Comparison of ENCODE assay signal across 24 mouse cellular contexts in genomic region chr13:60728276-60729054, GRCm38 (mm10). TPM values are rescaled to one million over a fixed set of nuclear protein-coding genes. Genes with fewer than 3 reads are reported as not detected.
A peak's percentile ranks its signal among the peaks of the same experiment; 100 is the strongest.
DNase-seq lines count a peak whose midpoint lies in the region; TF ChIP-seq lines count a peak whose summit lies in the region.
"Had no signal": no experiment of that assay in that cellular context is flagged by ENCODE, and none has a peak within 500 bp of the region (broad histone marks: within the 10 kb centered on the region; RNA-seq: fewer than 3 reads in every experiment).

No protein-coding gene starts in this region.

- H3K4me3 ChIP-seq in heart, embryonic 10.5 days = no peak overlapping the region
- no peak overlapping the region for H3K4me3 ChIP-seq in layer of hippocampus, adult 2 months
- H3K4me3 ChIP-seq: embryonic facial prominence, embryonic 10.5 days; forebrain, embryonic 13.5 days; hindbrain, embryonic 10.5 days; intestine, embryonic 15.5 days had no signal

- peak overlapping the region; percentile 22; the same call in 1 of the 2 replicates for H3K27ac ChIP-seq in heart, embryonic 10.5 days
- H3K27ac ChIP-seq in layer of hippocampus, adult 2 months = peak overlapping the region; percentile 14; the same call in 1 of the 2 replicates
- H3K27ac ChIP-seq: embryonic facial prominence, embryonic 10.5 days; forebrain, embryonic 13.5 days; hindbrain, embryonic 10.5 days; hindbrain, embryonic 14.5 days; intestine, embryonic 15.5 days had no signal

- WGBS in heart, embryonic 10.5 days = 83% methylated on average over 9 of the region's 9 CpGs

- H3K36me3 ChIP-seq in heart, embryonic 10.5 days = peaks cover 27% of the 10 kb centered on the region
- H3K36me3 ChIP-seq: G1E; intestine, embryonic 15.5 days had no signal

- no peaks in the 10 kb centered on the region for H3K9me3 ChIP-seq in heart, embryonic 10.5 days
- H3K9me3 ChIP-seq: embryonic facial prominence, embryonic 10.5 days; forebrain, embryonic 13.5 days; hindbrain, embryonic 10.5 days; intestine, embryonic 15.5 days had no signal

- TF ChIP-seq CTCF in layer of hippocampus, adult 2 months (conservative IDR thresholded peaks at IDR 0.05) = 0 out of 2 replicates have a peak, but pooled peaks have one; percentile 18

- DNase-seq in adrenal gland, adult 2 months = peak; percentile 21
- no peak for DNase-seq in adrenal gland, postnatal 10 days
- DNase-seq in heart, embryonic 10.5 days (ENCODE audit: low spot score) = no peak
- DNase-seq in heart, postnatal 14 days = no peak
- no peak for DNase-seq in layer of hippocampus, adult 2 months (ENCODE audit: low spot score in 2 of 2)
- no peak for DNase-seq in layer of hippocampus, postnatal 25 days (ENCODE audit: extremely low spot score in 1 of 2, low spot score in 1 of 2)
- peak; percentile 37 for DNase-seq in lung, postnatal 36 days
- no peak for DNase-seq in lung, postnatal 10 days
- DNase-seq: adrenal gland, postnatal 14 days; B cell, adult 2 months; cerebellum, adult 18-20 months; cerebellum, adult 9-11 months; heart, postnatal 10 days had no signal

- intact Hi-C loops in heart, postnatal 14 days (cut with DNase I) = no loop called here

- H3K27me3 ChIP-seq in heart, embryonic 10.5 days (ENCODE audit: insufficient read depth, poor library complexity, severe bottlenecking) = no peaks in the 10 kb centered on the region
- H3K27me3 ChIP-seq: forebrain, embryonic 13.5 days; intestine, embryonic 15.5 days had no signal

- H3K4me1 ChIP-seq in heart, embryonic 10.5 days = peaks cover 8% of the 10 kb centered on the region; the same call in 1 of the 2 replicates
- H3K4me1 ChIP-seq: forebrain, embryonic 13.5 days; hindbrain, embryonic 10.5 days; intestine, embryonic 15.5 days had no signal

RNA-seq across cellular contexts. Expression of gene BC051665, which starts 57.7 kb away (rescaled TPM):
- total RNA-seq in adrenal gland, adult 2 months (2021) = not detected
- not detected in 2 replicates for polyA plus RNA-seq in adrenal gland, adult 2 months (2012; rRNA removed)
- total RNA-seq in adrenal gland, postnatal 10 days (2021) = not detected
- not detected in 2 replicates for polyA plus RNA-seq in heart, embryonic 10.5 days (2016; fragmentation: Nextera tagmentation; extraction: Ambion mirVana)
- not detected for total RNA-seq in heart, postnatal 14 days (2021)
- not detected for total RNA-seq in layer of hippocampus, adult 2 months (2021)
- not detected for total RNA-seq in layer of hippocampus, postnatal 25 days (2021)
- total RNA-seq: adrenal gland, postnatal 14 days; G1E; gastrocnemius, postnatal 4 days; heart, adult 18-20 months; heart, postnatal 10 days had no signal
- polyA plus RNA-seq: CD4-positive, CD25-positive, alpha-beta regulatory T cell, adult 4 months; embryonic facial prominence, embryonic 10.5 days; embryonic facial prominence, embryonic 14.5 days; forebrain, embryonic 13.5 days; G1E; heart, embryonic 11.5 days; hindbrain, embryonic 10.5 days; hindbrain, embryonic 14.5 days; intestine, embryonic 15.5 days had no signal

Comparison
In these comparisons a context has a peak if more than half of its experiments do, and no peak if none do; other contexts are left out.
1. DNase-seq: peak in adrenal gland, adult 2 months (single experiment) and lung, postnatal 36 days (single experiment); none in adrenal gland, postnatal 10 days (single experiment), heart, embryonic 10.5 days (single experiment), heart, postnatal 14 days (0 of 2), layer of hippocampus, adult 2 months (0 of 2), layer of hippocampus, postnatal 25 days (0 of 2) and lung, postnatal 10 days (single experiment).